Mouse (Mus musculus): ENCODE measurements around the gene Ppm1k. TPM values are rescaled to one million over a fixed set of nuclear protein-coding genes. Genes with fewer than 3 reads are reported as not detected.

Ppm1k gene
- polyA plus RNA-seq, 1 experiment, result 4.7 TPM

DNA sequence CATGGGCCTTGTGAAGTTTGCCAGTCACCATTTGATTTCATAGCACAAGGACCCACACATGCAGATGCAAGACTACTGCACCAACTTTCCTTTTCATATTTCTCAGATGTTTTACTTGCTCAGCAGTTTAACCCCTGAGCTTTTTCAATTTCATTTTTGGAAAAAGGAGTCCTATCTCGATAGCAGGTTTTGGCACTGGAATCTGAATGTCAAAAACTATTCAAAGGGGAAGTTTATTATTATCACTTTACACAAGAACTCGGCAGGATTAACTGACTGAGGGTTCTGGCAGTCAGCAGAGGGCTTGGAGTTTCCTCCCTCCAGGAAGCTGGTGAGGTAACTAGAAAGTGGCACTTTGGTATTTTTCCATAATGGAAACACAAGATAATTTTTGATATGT lies 1.9 kb downstream of the Ppm1k start:
- no peak for TF ChIP-seq POLR2A (IDR thresholded peaks at IDR 0.05; ENCODE audit: control insufficient read depth, extremely low read depth, insufficient read depth, low read length, poor library complexity)
- no peak for TF ChIP-seq CTCF (IDR thresholded peaks at IDR 0.05; ENCODE audit: borderline replicate concordance, control insufficient read depth, extremely low read depth, insufficient read depth, low read length, poor library complexity)
- no peaks in the 10 kb centered on the region for H3K27me3 ChIP-seq (ENCODE audit: control insufficient read depth, insufficient read depth, low read length)
- WGBS, result 19% methylated on average over 2 of the region's 2 CpGs
- peaks cover 8% of the 10 kb centered on the region for H3K4me1 ChIP-seq (replicated peaks; ENCODE audit: control insufficient read depth, insufficient read depth, low read length)
- DNase-seq, result no peak
- H3K27ac ChIP-seq (ENCODE audit: control insufficient read depth, insufficient read depth, low read length), result peak overlapping the region; percentile 37; the same call in 1 of the 2 replicates
- no peak overlapping the region for H3K4me3 ChIP-seq (ENCODE audit: control insufficient read depth, insufficient read depth, low read length)
- no peaks in the 10 kb centered on the region for H3K36me3 ChIP-seq (ENCODE audit: control insufficient read depth, insufficient read depth, low read length)

DNA sequence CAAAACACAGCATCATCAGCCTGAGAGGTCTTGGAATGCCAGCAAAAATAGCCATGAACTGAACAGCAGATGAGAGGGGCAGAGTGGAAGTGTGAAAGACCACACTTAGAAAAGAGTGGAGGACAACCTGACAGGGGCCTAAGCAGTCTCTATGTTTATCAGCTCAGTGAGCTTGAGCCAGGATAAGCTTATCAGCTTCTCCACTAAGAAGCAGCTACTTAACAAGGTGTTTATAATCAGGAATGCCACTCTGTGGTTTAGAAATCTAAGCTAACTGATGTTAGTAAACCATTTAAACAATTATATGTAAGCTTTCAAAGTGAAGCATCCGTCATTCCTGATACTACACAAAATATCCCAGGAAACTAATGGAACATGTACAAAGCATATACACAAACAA lies 3.2 kb downstream of the Ppm1k start:
- TF ChIP-seq CTCF (IDR thresholded peaks at IDR 0.05; ENCODE audit: borderline replicate concordance, control insufficient read depth, extremely low read depth, insufficient read depth, low read length, poor library complexity), result no peak
- TF ChIP-seq POLR2A (IDR thresholded peaks at IDR 0.05; ENCODE audit: control insufficient read depth, extremely low read depth, insufficient read depth, low read length, poor library complexity), result no peak
- Histone ChIP-seq H3K27ac (ENCODE audit: control insufficient read depth, insufficient read depth, low read length) (no peak overlapping the region; the same call in 1 of the 2 replicates), H3K36me3 (ENCODE audit: control insufficient read depth, insufficient read depth, low read length) (no peaks in the 10 kb centered on the region), H3K4me3 (ENCODE audit: control insufficient read depth, insufficient read depth, low read length) (no peak overlapping the region), H3K27me3 (ENCODE audit: control insufficient read depth, insufficient read depth, low read length) (no peaks in the 10 kb centered on the region), H3K4me1 (replicated peaks; ENCODE audit: control insufficient read depth, insufficient read depth, low read length) (peaks cover 8% of the 10 kb centered on the region)
- whole genome bisulfite sequencing, result 92% methylated on average over 1 of the region's 1 CpGs
- no peak for DNase-seq

DNA sequence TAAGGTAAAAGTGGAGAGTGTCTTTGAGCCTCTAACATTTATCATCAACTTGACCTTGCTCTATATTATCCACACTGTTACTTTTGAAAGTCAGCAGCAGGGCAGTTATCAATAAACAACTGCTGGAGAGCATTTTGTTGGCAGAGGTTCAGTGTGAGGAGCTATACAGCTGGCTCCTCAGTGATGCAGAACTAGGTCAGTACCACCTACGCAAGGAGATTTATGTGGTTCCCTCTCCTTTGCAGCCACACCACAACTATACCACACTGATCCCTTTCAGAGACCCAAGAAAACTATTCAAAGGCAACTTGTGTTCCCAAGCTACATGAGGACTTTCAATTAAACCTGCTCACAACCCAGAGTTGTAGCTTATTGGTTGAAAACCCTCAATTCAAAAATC lies 3.8 kb downstream of the Ppm1k start:
- 6% methylated on average over 1 of the region's 1 CpGs for WGBS
- peak; percentile 21 for DNase-seq
- H3K27ac ChIP-seq (ENCODE audit: control insufficient read depth, insufficient read depth, low read length), result no peak overlapping the region; the same call in 1 of the 2 replicates

DNA sequence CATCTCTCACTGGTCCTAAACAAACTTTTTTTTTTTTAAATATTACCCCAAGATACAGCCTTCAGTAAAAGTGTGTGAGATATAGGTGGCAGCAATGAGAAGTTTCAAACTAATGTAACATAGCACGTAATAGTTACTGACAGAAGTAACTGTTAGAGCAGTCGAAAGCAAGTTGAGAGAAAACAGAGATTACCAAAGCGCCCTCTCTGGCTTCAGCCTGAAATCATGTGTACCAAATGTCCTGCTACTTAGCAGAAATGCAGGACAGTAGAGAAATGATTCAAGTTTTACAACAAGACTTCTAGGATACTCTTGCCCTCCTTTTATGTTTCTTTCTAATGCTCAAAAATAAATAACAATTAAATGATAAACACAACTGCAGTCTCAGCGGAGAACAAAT lies 4.3 kb downstream of the Ppm1k start:
- Histone ChIP-seq H3K36me3 (ENCODE audit: control insufficient read depth, insufficient read depth, low read length) (no peaks in the 10 kb centered on the region), H3K27ac (ENCODE audit: control insufficient read depth, insufficient read depth, low read length) (no peak overlapping the region), H3K4me3 (ENCODE audit: control insufficient read depth, insufficient read depth, low read length) (no peak overlapping the region), H3K27me3 (ENCODE audit: control insufficient read depth, insufficient read depth, low read length) (no peaks in the 10 kb centered on the region), H3K4me1 (replicated peaks; ENCODE audit: control insufficient read depth, insufficient read depth, low read length) (peaks cover 8% of the 10 kb centered on the region)
- TF ChIP-seq CTCF (IDR thresholded peaks at IDR 0.05; ENCODE audit: borderline replicate concordance, control insufficient read depth, extremely low read depth, insufficient read depth, low read length, poor library complexity) (no peak), POLR2A (IDR thresholded peaks at IDR 0.05; ENCODE audit: control insufficient read depth, extremely low read depth, insufficient read depth, low read length, poor library complexity) (no peak)
- no peak for DNase-seq
- 88% methylated on average over 4 of the region's 4 CpGs for WGBS

More for the DNA sequence above, 3.8 kb downstream of the Ppm1k start:
- Histone ChIP-seq H3K4me1 (replicated peaks; ENCODE audit: control insufficient read depth, insufficient read depth, low read length) (peaks cover 8% of the 10 kb centered on the region), H3K36me3 (ENCODE audit: control insufficient read depth, insufficient read depth, low read length) (no peaks in the 10 kb centered on the region), H3K4me3 (ENCODE audit: control insufficient read depth, insufficient read depth, low read length) (no peak overlapping the region), H3K27me3 (ENCODE audit: control insufficient read depth, insufficient read depth, low read length) (no peaks in the 10 kb centered on the region)
- TF ChIP-seq POLR2A (IDR thresholded peaks at IDR 0.05; ENCODE audit: control insufficient read depth, extremely low read depth, insufficient read depth, low read length, poor library complexity), result no peak
- TF ChIP-seq CTCF (IDR thresholded peaks at IDR 0.05; ENCODE audit: borderline replicate concordance, control insufficient read depth, extremely low read depth, insufficient read depth, low read length, poor library complexity), result no peak

DNA sequence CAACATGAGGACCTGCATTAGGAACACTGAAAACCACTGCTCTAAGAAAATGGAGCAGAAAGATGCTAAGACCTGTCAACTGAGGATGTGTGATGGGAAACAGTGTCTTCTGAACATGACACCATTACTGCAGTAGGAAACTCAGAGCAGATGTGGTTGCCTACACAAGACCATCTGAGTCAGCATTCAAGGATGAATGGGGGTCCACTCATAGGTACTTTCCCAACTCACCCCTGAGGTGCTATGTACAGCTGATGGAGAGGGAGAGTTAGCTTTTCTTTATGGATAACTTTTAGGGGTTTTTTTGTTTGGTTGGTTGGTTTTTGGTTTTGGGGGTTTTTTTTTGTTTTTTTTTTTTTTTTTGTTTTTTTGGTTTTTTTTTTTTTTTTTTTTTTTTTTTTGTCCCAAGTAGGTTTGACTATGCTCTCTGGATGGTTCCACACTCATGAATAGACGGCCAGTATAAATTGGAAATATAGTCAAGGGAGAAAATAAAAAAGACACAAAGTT lies 5.9 kb downstream of the Ppm1k start:
- no peaks in the 10 kb centered on the region for H3K36me3 ChIP-seq (ENCODE audit: control insufficient read depth, insufficient read depth, low read length)
- H3K4me1 ChIP-seq (replicated peaks; ENCODE audit: control insufficient read depth, insufficient read depth, low read length), result peaks cover 8% of the 10 kb centered on the region
- H3K27ac ChIP-seq (ENCODE audit: control insufficient read depth, insufficient read depth, low read length), result no peak overlapping the region
- H3K27me3 ChIP-seq (ENCODE audit: control insufficient read depth, insufficient read depth, low read length), result no peaks in the 10 kb centered on the region
- no peak overlapping the region for H3K4me3 ChIP-seq (ENCODE audit: control insufficient read depth, insufficient read depth, low read length)
- 91% methylated on average over 1 of the region's 1 CpGs for WGBS
- TF ChIP-seq POLR2A (IDR thresholded peaks at IDR 0.05; ENCODE audit: control insufficient read depth, extremely low read depth, insufficient read depth, low read length, poor library complexity) (no peak), CTCF (IDR thresholded peaks at IDR 0.05; ENCODE audit: borderline replicate concordance, control insufficient read depth, extremely low read depth, insufficient read depth, low read length, poor library complexity) (no peak)
- no peak for DNase-seq

DNA sequence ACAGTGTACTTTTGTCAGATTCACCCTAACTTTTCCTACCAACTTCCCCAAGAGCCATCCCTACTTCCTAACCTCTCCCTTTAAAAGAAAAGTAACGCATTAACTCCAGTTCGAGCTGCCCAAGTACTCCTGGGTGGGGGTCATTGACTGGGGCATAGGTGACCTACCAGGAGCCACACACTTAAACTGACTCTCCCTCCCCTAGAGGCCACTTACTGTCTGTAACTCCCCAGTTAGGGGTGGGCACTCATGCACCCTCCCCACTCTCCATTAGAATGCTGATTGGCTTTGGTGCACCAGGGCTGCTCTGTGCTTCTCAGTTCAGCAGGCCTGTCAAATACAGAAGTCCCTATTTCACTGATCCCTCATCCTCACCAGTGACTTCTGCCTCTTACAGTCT lies 8.3 kb downstream of the Ppm1k start:
- no peak for TF ChIP-seq CTCF (IDR thresholded peaks at IDR 0.05; ENCODE audit: borderline replicate concordance, control insufficient read depth, extremely low read depth, insufficient read depth, low read length, poor library complexity)
- no peak for TF ChIP-seq POLR2A (IDR thresholded peaks at IDR 0.05; ENCODE audit: control insufficient read depth, extremely low read depth, insufficient read depth, low read length, poor library complexity)
- H3K4me3 ChIP-seq (ENCODE audit: control insufficient read depth, insufficient read depth, low read length), result no peak overlapping the region
- H3K27ac ChIP-seq (ENCODE audit: control insufficient read depth, insufficient read depth, low read length), result no peak overlapping the region
- DNase-seq, result no peak
- 97% methylated on average over 2 of the region's 2 CpGs for WGBS
- H3K27me3 ChIP-seq (ENCODE audit: control insufficient read depth, insufficient read depth, low read length), result no peaks in the 10 kb centered on the region
- peaks cover 6% of the 10 kb centered on the region for H3K36me3 ChIP-seq (ENCODE audit: control insufficient read depth, insufficient read depth, low read length)
- peaks cover 1% of the 10 kb centered on the region; the same call in 1 of the 2 replicates for H3K4me1 ChIP-seq (replicated peaks; ENCODE audit: control insufficient read depth, insufficient read depth, low read length)

DNA sequence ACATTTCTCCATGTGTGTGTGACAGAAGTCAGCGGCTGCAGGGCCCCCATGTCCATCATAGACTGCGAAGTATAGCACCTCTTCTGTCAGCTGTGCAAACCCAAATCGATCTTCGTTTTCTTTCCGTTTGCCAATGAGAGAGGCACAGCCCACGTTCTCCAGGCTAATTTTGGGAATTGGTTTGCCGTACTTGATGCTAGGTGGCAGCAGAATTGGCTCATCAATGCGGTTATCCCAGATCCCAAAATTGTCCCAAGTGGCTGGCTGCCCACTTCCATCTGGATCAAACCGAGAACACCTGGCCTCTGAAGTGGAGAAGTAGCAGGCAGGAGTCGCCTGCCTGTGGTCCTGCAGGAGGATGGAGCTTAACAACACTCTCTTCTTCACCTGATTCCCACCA lies 10.5 kb downstream of the Ppm1k start:
- H3K4me3 ChIP-seq (ENCODE audit: control insufficient read depth, insufficient read depth, low read length), result no peak overlapping the region
- WGBS, result 96% methylated on average over 10 of the region's 10 CpGs
- H3K27ac ChIP-seq (ENCODE audit: control insufficient read depth, insufficient read depth, low read length), result no peak overlapping the region
- H3K4me1 ChIP-seq (replicated peaks; ENCODE audit: control insufficient read depth, insufficient read depth, low read length), result no peaks in the 10 kb centered on the region
- TF ChIP-seq CTCF (IDR thresholded peaks at IDR 0.05; ENCODE audit: borderline replicate concordance, control insufficient read depth, extremely low read depth, insufficient read depth, low read length, poor library complexity) (no peak), POLR2A (IDR thresholded peaks at IDR 0.05; ENCODE audit: control insufficient read depth, extremely low read depth, insufficient read depth, low read length, poor library complexity) (no peak)
- peaks cover 6% of the 10 kb centered on the region for H3K36me3 ChIP-seq (ENCODE audit: control insufficient read depth, insufficient read depth, low read length)
- no peak for DNase-seq
- H3K27me3 ChIP-seq (ENCODE audit: control insufficient read depth, insufficient read depth, low read length), result no peaks in the 10 kb centered on the region

Measured in thymus, adult 2 months (tissue).